Mouse (Mus musculus): ENCODE measurements around the gene Prcd.
"Not testable (repeated sequence)": the region's sequence is repeated elsewhere in the genome, so short reads cannot be mapped to it uniquely, and the experiment has no call there.

Prcd gene

GRCm38 (mm10) chr11:116653234-116653633 lies at the start of gene Prcd:
TSS of gene Prcd (plus strand) at chr11:116653534.
- no peak for DNase-seq (ENCODE audit: low read depth, low spot score)

GRCm38 (mm10) chr11:116604097-116604496 lies 49.2 kb upstream of the Prcd start:
- no peak for DNase-seq (ENCODE audit: low read depth, low spot score)

- DNase-seq (ENCODE audit: low read depth, low spot score), result no peak
These were observed 45.6 kb upstream of the Prcd start for GRCm38 (mm10) chr11:116607717-116608116.

GRCm38 (mm10) chr11:116609965-116610630 lies 43.2 kb upstream of the Prcd start:
- no peak for DNase-seq (ENCODE audit: low read depth, low spot score)

GRCm38 (mm10) chr11:116611168-116611567 lies 42.2 kb upstream of the Prcd start:
- DNase-seq (ENCODE audit: low read depth, low spot score), result not testable (repeated sequence)

GRCm38 (mm10) chr11:116611883-116612282 lies 41.5 kb upstream of the Prcd start:
- DNase-seq (ENCODE audit: low read depth, low spot score), result no peak

- no peak for DNase-seq (ENCODE audit: low read depth, low spot score)
These were observed 40.8 kb upstream of the Prcd start for GRCm38 (mm10) chr11:116612554-116612953.

GRCm38 (mm10) chr11:116613234-116613633 lies 40.1 kb upstream of the Prcd start:
- DNase-seq (ENCODE audit: low read depth, low spot score), result no peak

- DNase-seq (ENCODE audit: low read depth, low spot score), result peak; percentile 56
These were observed 37.4 kb upstream of the Prcd start for GRCm38 (mm10) chr11:116615735-116616437.

- DNase-seq (ENCODE audit: low read depth, low spot score), result no peak
These were observed 36.8 kb upstream of the Prcd start for GRCm38 (mm10) chr11:116616438-116617118.

GRCm38 (mm10) chr11:116617641-116618040 lies 35.7 kb upstream of the Prcd start:
- DNase-seq (ENCODE audit: low read depth, low spot score), result no peak

GRCm38 (mm10) chr11:116618666-116619065 lies 34.7 kb upstream of the Prcd start:
- DNase-seq (ENCODE audit: low read depth, low spot score), result no peak

GRCm38 (mm10) chr11:116619156-116619555 lies 34.2 kb upstream of the Prcd start:
- no peak for DNase-seq (ENCODE audit: low read depth, low spot score)

GRCm38 (mm10) chr11:116619561-116619960 lies 33.8 kb upstream of the Prcd start:
- DNase-seq (ENCODE audit: low read depth, low spot score), result no peak

GRCm38 (mm10) chr11:116620073-116620472 lies 33.3 kb upstream of the Prcd start:
- no peak for DNase-seq (ENCODE audit: low read depth, low spot score)

- DNase-seq (ENCODE audit: low read depth, low spot score), result no peak
These were observed 32.6 kb upstream of the Prcd start for GRCm38 (mm10) chr11:116620559-116621253.

- peak; percentile 97 for DNase-seq (ENCODE audit: low read depth, low spot score)
These were observed 32.1 kb upstream of the Prcd start for GRCm38 (mm10) chr11:116621258-116621704.

- DNase-seq (ENCODE audit: low read depth, low spot score), result no peak
These were observed 29.8 kb upstream of the Prcd start for GRCm38 (mm10) chr11:116623281-116624124.

- peak; percentile 89 for DNase-seq (ENCODE audit: low read depth, low spot score)
These were observed 29.1 kb upstream of the Prcd start for GRCm38 (mm10) chr11:116624131-116624832.
